Mouse (Mus musculus) ovary, postnatal 10 days (tissue): ENCODE data around the gene Scrn1.

Experiments
- DNase-seq: peaks from one replicate; pipeline ENCODE4 v3.0.0; 2022; ENCODE audit warnings: low spot score

Scrn1 gene

GRCm38 (mm10) chr6:54566546-54566919 is 244 bp upstream of the Scrn1 start:
- no peak for DNase-seq

DNA sequence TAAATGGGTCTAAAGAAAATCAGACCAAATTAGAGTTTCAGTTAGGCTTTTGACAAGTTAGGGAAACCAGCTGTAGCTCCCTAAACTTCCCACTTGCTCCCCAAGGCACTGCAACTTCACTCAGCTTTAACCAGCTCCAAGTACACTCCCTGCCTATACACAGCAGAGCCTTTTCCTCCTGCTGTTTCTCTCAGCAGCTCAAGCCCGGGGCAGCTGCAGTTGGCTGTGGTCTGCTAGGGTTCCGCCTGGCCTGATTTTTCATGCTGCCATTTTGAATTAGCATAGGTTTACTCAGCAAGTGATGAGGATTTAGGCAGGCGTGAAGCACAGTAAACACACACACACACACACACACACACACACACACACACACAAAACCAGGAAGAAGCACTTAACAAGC is 1.3 kb downstream of the Scrn1 start:
- DNase-seq, result no peak

DNA sequence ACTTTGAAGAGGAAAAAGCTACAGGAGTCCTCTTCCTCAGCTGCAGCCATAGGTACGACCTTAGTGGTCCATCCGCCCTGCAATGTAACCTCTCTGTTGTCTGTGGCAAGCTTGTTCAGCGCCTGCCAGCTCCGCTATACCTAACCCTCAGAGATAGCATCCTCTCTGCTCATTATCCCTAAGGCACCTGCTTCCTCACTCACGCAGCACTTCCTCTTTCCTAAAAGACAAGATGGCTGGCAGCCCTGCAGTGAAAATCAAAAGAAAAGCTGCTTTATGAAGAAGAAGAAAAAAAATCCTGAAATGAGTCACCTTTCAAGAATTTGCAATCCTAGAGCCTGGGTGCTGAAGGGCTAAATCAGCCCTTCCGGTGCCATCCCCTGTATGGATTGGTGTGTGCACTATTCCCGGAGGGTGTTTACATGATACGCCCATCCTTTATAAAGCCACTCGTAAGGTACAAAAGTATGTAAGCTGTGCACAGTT is 1.7 kb downstream of the Scrn1 start:
- DNase-seq, result no peak

DNA sequence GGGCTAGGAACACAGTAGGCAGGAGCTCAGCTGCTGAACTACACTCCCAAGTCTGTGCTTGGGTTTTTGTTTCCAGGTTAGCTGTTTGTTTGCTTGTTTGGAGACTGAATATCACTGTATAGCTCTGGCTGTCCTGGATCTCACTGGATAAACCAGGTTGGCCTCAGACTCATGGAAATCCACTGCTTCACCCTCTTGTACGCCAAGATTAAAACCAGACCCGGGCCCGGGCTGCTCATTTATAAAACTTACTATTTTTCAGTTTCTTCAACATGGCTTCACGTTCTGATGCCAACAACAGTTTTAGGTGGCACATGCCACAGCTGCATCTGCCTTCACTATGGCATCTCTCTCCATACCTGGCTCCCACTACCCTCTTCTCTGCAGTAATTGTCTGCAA is 2.7 kb downstream of the Scrn1 start:
- DNase-seq, result no peak

- DNase-seq, result no peak
Observed at GRCm38 (mm10) chr6:54562018-54562809, 4.1 kb downstream of the Scrn1 start.

DNA sequence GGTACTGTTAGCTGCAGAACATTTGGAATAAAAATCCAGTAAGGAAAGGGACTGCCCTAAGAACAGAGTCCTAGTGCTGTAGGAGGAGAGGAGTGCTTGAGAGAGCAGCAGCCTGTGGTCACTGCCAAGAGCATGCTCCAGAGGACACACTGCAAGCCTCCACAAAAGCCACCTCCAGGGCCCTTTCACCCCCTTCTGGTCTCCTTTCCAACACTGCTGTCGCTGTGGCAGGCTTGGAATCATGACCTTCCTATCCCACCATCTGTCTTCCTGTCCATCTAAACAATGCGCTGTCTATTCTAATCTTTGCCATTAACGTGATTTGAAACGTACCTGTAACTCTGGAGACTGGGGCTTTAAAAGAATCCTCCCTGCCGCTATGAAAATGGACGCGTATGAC is 7.8 kb downstream of the Scrn1 start:
- DNase-seq, result no peak

DNA sequence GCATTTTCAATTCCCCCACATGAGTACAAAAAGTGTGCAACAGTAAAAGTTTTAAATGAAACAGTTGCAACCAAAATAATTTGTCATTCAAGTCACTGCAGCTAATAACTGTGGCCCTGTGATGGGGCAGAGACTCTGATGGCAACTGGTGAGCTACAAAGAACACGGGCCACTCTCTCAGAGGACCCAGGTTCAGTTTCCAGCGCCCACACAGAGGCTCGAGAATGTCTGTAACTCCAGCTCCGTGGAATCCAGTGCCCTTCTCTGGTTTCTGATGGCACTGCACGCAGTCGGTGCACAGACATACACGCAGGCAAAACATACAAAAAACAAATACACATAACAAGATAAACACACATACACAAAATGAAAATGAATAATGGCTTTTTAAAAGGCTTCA is 8.6 kb downstream of the Scrn1 start:
- no peak for DNase-seq

DNA sequence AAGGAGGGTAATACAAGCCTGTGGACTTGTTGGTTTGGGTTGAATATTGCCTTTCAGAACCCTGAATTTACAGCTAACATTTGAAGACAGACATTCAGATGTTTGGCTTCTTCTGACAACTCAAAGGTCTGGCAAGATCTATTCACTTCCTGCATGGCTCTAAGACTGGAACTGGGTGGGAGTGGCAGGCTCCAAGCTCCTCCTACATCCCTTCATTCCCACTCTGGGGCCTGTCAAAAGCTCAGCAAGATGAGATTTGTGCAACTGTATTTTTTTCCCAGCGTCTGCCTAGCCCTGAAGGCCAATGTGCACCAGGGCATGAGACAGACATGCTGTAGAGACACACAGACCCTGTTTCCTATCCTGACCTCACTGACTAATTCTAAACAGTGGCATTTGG is 10.5 kb downstream of the Scrn1 start:
- no peak for DNase-seq

- DNase-seq, result no peak
Observed at GRCm38 (mm10) chr6:54554341-54555110, 11.8 kb downstream of the Scrn1 start.

- no peak for DNase-seq
Observed at GRCm38 (mm10) chr6:54553632-54554031, 12.7 kb downstream of the Scrn1 start.

DNA sequence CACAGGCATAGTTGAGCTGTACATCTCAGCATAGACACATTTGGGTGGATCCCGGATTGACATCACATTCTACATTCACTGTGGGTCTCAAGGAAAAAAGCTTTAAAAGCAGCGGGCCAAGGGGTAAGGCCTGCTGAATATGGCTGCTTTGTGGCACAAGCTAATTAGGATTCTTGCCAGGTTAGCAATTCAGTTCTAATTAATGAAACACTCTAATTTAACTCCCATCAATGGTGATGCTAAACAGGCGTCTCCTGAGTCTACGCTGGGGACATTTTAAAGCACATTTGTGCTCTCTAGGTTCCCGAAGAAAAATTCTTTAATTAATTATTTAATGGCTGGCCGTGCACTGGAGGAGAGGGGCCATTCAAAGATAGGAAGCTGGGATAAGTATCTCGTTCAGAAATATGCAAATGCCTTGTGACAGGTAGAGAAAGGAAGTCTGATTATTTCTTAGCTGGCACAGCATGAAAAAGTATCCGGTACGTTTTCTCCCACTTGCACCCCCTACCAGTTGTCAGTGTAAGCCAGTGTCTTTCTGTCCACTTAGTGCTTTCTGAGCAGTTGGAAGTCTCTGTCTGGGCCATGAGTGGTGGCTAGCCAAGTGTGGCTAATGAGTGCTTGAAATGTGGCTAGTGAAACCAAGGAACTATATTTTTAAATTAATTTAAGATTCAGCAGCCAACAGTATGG is 13.4 kb downstream of the Scrn1 start:
- DNase-seq, result no peak

DNA sequence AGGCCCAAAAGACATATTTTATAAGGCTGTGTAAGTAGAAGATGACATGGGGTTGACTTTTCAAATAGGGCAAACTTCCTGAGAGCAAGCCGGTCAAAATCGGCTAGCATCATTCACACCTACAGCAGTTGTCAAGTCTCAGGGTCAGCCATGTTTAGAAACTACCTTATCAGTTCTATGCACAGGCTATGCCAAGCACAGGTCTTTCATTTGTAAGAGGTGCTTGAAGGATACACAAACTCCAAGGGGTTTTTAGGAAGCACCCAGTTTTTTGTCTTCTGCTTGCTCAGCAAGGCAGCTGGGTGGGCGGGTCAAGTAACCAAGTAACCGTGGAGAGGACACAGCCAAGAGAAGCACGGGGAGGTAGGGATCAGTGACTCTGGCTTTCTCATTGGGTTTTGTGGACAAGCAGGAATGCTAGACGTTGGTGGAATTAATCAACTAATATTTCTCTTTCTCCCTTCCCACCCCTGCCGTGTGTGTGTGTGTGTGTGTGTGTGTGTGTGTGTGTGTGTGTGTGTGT is 15.4 kb downstream of the Scrn1 start:
- no peak for DNase-seq

DNA sequence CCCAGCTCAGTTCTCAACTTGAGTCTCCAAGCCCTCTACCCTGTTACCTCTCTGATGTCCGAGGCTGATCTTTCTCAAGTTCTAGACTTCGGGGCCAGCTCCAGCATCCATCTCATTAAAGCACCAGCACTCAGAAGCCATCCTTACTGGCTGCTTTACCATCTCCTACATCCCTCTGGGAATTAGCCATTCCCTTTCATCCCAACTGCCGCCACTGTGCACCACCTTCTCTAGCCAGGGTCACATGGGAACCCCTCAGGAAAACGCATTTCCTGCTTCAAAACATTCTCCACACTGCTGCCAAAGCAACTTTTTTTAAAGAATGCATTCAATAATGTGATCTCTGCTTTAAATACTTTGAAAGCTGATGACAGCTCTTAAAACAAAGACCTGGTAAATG is 17.0 kb downstream of the Scrn1 start:
- no peak for DNase-seq

- DNase-seq, result no peak
Observed at GRCm38 (mm10) chr6:54548314-54549019, 17.8 kb downstream of the Scrn1 start.

DNA sequence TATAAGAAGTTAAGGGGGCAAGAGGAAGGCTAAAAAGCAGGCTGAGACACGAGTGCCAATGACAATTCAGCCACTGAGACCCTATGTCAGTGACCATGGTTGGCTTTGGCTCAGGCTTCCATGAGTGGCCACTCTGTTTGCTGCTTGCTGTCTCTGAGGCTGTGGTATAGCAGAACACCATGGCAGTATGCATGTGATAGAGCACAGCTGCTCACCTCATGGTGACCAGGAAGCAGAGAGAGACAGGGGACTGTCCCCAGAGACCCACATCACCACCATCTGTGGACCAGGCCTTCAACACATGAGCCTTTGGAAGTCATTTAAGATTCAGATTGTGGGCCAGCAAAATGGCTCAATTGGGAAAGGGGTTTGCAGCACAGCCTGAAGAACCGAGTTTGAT is 22.6 kb downstream of the Scrn1 start:
- DNase-seq, result no peak

DNA sequence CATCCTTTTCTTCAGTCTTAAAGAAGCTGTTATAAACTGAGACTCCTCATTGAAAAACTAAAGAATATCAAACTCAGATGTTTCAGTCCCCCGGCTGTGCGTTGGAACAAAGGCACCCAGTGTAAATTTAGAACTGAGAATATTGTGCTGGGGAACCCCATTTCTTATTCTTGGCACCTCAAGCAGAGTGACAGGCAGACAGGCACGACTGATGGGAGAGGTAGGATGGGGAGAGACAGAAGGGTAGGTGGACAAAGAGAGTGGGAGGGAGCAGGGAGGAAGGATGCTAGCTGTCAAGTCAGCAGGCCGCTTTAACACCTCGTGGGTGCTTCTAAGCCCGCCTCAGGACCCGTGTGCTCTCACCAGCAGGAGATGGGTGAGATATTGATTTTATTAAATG is 23.5 kb downstream of the Scrn1 start:
- DNase-seq, result no peak

GRCm38 (mm10) chr6:54540252-54540887 is 25.9 kb downstream of the Scrn1 start:
- DNase-seq, result no peak

GRCm38 (mm10) chr6:54539396-54539795 is 26.9 kb downstream of the Scrn1 start:
- DNase-seq, result no peak

DNA sequence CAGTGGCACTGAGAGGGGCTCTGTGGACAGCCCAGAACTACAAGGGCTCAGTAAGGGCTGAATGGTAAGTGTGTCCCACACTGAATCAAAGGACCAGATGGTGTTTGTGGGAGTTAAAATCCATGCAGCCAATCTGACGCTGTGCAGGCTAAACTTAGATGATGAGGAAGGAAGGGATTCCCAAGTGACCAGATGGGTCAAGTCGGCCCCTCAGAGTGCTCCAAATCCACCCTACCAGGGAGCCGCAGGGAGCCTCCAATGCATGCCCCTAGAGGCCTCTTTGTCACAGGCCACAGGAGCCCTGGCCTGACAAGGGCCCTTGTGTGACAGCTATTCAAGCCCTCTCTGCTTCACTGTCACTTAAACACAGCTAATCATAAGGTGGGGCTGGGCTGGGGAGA is 27.5 kb downstream of the Scrn1 start:
- DNase-seq, result no peak

DNA sequence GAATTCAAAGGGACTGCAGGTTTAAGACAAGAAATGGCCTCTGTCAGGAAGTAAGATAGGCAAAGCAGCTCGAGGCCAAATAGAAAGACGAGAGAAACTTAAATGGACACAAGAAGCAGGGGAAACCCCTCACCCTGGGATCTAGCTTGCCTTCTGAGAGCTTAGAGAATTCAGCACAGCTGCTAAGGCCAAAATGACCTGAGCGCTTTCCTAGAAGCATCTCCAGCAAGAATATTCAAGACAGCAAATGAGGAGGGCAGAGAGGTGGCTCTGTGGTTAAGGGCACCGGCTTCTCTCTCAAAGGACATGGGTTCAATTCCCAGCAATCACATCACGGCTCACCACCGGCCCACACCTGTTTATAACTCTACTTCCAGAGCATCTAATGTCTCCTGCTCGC is 29.2 kb downstream of the Scrn1 start:
- no peak for DNase-seq

DNA sequence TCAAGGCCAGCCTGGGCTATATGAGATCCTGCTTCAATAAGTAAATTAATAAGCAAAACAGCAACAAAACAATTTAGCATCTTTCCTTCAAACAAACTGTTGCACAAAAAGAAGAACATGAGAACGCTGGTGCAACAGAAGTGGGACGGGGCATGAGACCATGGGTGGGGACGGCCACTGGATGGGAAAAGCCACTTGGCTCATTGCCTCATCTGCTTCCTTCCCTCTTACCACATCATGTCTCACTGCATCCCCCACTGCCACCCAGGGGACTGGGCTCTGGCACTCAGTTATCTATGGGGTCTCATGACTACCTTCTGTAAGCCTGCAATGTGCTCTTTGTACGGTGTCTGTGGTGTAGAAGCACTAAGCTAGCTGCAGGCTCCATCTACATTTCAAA is 30.8 kb downstream of the Scrn1 start:
- no peak for DNase-seq
